Mouse (Mus musculus) lung, postnatal 0 days (tissue): ENCODE results near the gene Chst8.

Experiments used
- CTCF ChIP-seq: IDR thresholded peaks from 2 replicates; pipeline ENCODE4 v1.5.1; 2016; ENCODE audit warnings: antibody characterized with exemption, mild to moderate bottlenecking
- EP300 ChIP-seq: IDR thresholded peaks from 2 replicates; pipeline ENCODE4 v1.6.1; 2016; ENCODE audit warnings: antibody characterized with exemption, mild to moderate bottlenecking, control low read depth

DNA sequence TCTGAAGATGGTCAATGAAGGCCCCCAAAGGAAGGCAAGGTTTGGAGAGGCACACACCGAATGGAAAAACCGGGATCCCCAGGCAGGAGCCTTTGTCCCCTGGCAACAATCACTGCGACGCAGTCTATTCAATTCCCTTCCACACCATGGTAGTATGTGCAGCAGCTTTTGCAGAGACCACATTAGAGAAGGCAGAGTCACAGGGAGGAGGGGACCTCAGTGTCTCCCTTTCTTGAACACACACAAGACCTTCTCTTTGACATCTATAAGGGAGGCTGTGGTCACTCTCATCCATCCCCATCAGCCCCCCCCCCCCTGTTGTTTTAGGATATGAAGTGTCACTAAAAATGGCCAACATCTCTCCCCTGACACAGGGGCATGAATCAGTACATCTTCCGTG, 39.2 kb downstream of the Chst8 start:
- TF ChIP-seq CTCF = no peak
- TF ChIP-seq EP300 = no peak
